Mouse (Mus musculus): ENCODE data around the gene C1qtnf5. TPM values are rescaled to one million over a fixed set of nuclear protein-coding genes. Genes with fewer than 3 reads are reported as not detected.

C1qtnf5 gene
- polyA plus RNA-seq, 1 experiment, result 7.0 TPM

DNA sequence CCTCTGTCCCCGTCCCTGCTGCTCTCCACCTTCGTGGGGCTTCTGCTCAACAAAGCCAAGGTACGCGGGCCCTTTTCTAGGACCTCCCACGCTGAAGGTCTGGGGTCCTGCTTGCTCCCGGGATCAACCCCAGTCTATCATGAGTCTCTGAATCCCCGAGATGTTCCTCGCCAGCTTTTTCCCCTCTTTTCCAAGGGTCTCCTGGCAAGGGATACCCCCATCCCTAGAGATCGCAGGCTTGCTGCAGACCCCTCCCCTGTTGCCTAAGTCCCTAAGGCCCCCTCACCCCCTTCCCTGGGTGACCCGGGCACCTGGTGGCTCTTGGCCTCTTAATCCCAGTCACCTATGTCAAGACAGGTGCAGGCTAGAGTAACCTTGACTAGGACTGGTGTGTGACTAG lies 21.8 kb upstream of the C1qtnf5 start:
- no peak for TF ChIP-seq POLR2A (IDR thresholded peaks at IDR 0.05; ENCODE audit: low read depth, low read length)
- no peak for TF ChIP-seq CTCF (IDR thresholded peaks at IDR 0.05; ENCODE audit: extremely low read depth, insufficient read length, insufficient replicate concordance, low read depth, low read length)
- WGBS, result 5% methylated on average over 10 of the region's 10 CpGs
- H3K4me1 ChIP-seq (ENCODE audit: control insufficient read depth, insufficient read depth, insufficient read length, low read length), result peaks cover 37% of the 10 kb centered on the region
- 0 out of 2 replicates have a peak, but pooled peaks cover 3% of the 10 kb centered on the region for H3K36me3 ChIP-seq (ENCODE audit: control insufficient read depth, insufficient read depth, low read length)
- H3K4me3 ChIP-seq (ENCODE audit: low read depth, low read length), result peak overlapping the region; percentile 81
- peak overlapping the region; percentile 94 for H3K27ac ChIP-seq (ENCODE audit: insufficient read depth, low read depth, low read length)
- H3K27me3 ChIP-seq (ENCODE audit: control insufficient read depth, insufficient read depth, low read length), result no peaks in the 10 kb centered on the region

DNA sequence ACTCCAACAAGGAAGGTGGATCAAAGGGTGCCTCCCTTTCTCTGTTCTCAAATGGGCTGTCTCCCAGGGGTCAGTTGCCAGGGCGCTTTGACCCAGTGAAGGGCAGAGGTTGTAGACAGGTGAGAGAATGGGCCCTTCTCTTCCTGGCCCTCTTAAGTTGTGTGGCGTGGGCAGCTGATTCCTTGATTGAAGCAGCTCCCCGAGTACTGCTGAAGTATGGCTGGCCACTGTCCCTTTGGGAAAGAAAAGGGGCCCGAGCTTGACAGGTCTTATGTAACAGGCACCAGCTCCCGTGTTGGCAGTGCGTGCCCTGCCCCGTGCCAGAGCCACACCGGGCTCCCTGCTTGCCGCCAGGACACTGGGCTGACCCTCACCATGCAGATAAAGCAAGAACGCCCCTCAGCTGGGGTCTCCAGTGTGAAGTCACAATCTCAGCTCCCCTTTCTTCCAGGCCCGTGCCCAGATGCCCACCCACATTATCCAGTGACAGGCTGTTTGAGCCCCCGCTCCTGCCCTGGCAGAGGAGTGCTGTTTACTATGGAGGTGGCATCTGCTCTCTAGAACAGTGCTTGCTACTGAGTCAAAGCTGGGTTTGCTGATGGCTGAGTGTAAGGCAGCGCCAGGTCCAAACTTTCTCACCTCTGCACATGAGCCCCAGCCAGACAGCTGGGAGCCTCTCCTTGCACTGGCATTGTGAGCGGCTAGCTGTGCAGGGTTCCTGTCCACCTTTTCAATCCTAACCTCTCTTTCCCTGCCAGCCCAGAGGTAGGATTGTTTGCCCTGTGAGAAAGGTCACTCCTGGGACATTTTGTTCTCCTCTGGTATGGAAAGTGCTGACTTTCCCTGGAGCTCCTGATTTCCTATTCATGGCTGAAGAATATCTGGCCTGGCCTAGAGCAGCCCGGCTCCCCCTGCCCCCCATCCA lies 21.0 kb upstream of the C1qtnf5 start:
- Histone ChIP-seq H3K4me3 (ENCODE audit: low read depth, low read length) (peak overlapping the region; percentile 81), H3K27me3 (ENCODE audit: control insufficient read depth, insufficient read depth, low read length) (no peaks in the 10 kb centered on the region), H3K36me3 (ENCODE audit: control insufficient read depth, insufficient read depth, low read length) (peaks cover 7% of the 10 kb centered on the region), H3K27ac (ENCODE audit: insufficient read depth, low read depth, low read length) (peak overlapping the region; percentile 94), H3K4me1 (ENCODE audit: control insufficient read depth, insufficient read depth, insufficient read length, low read length) (peaks cover 29% of the 10 kb centered on the region)
- 25% methylated on average over 15 of the region's 15 CpGs for WGBS
- TF ChIP-seq POLR2A (IDR thresholded peaks at IDR 0.05; ENCODE audit: low read depth, low read length) (no peak; the same call in 1 of the 2 replicates), CTCF (IDR thresholded peaks at IDR 0.05; ENCODE audit: extremely low read depth, insufficient read length, insufficient replicate concordance, low read depth, low read length) (no peak)

DNA sequence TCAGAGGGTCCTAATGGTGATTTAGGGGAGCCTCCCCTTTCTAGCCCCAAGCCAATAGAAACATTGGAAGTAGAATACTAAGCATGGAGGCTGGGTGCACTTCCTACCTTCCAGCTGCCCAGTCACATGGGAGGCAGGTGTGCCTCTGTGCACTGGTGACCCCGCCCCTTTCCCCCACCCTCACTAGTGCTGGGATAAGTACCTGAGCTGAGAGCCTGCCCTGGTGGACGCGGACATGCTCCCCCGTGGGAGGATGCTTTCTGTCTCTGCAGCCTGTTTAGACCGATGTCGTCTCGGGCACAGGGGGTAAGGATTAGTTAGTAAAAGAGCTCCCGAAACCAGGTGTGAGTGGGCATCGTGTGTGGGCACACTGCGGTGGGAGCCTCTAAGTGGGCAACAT lies 20.1 kb upstream of the C1qtnf5 start:
- 32% methylated on average over 10 of the region's 10 CpGs for WGBS
- TF ChIP-seq CTCF (IDR thresholded peaks at IDR 0.05; ENCODE audit: extremely low read depth, insufficient read length, insufficient replicate concordance, low read depth, low read length) (no peak), POLR2A (IDR thresholded peaks at IDR 0.05; ENCODE audit: low read depth, low read length) (peak; percentile 43; the same call in 1 of the 2 replicates)
- H3K27me3 ChIP-seq (ENCODE audit: control insufficient read depth, insufficient read depth, low read length), result no peaks in the 10 kb centered on the region
- peaks cover 17% of the 10 kb centered on the region for H3K36me3 ChIP-seq (ENCODE audit: control insufficient read depth, insufficient read depth, low read length)
- peak overlapping the region; percentile 48 for H3K4me3 ChIP-seq (ENCODE audit: low read depth, low read length)
- H3K4me1 ChIP-seq (ENCODE audit: control insufficient read depth, insufficient read depth, insufficient read length, low read length), result peaks cover 23% of the 10 kb centered on the region
- H3K27ac ChIP-seq (ENCODE audit: insufficient read depth, low read depth, low read length), result no peak overlapping the region; the same call in 1 of the 2 replicates

DNA sequence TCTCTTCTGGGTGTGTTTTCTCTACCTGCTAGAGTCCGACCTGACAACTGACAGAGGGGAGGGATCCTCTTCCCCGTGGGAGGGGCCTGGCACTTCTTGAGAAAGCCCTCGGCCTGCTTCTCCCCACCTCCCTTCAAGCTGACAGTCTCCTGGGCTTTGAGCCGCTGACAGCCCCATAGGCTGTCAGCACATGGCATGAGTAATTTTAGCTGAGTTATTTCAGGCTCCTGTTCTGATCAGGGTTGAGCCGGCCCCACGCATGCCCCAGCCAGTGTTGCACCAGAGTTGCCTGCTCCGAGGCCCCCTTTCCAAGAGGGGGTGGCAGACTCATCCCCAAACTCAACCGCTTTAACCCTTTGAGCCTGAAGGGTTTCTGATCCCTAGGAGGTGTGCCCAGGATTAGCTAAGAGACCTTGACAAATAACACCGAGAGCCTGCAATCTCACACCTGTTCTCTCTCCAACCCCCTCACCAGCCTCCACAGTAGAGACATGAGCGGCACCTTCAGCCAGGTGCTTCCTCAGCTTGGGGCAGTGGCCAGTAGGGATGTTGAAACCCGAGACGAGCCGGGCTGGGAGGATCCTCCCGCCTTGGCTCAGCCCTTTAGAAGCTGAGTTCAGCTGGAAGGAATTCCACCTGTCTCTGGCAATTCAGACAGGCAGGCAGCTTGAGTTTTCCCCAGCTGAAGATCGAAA lies 19.1 kb upstream of the C1qtnf5 start:
- Histone ChIP-seq H3K4me1 (ENCODE audit: control insufficient read depth, insufficient read depth, insufficient read length, low read length) (peaks cover 18% of the 10 kb centered on the region), H3K27me3 (ENCODE audit: control insufficient read depth, insufficient read depth, low read length) (no peaks in the 10 kb centered on the region), H3K4me3 (ENCODE audit: low read depth, low read length) (peak overlapping the region; percentile 45), H3K36me3 (ENCODE audit: control insufficient read depth, insufficient read depth, low read length) (peaks cover 25% of the 10 kb centered on the region), H3K27ac (ENCODE audit: insufficient read depth, low read depth, low read length) (peak overlapping the region; percentile 34; the same call in 1 of the 2 replicates)
- WGBS, result 11% methylated on average over 15 of the region's 15 CpGs
- TF ChIP-seq CTCF (IDR thresholded peaks at IDR 0.05; ENCODE audit: extremely low read depth, insufficient read length, insufficient replicate concordance, low read depth, low read length) (no peak), POLR2A (IDR thresholded peaks at IDR 0.05; ENCODE audit: low read depth, low read length) (no peak)

DNA sequence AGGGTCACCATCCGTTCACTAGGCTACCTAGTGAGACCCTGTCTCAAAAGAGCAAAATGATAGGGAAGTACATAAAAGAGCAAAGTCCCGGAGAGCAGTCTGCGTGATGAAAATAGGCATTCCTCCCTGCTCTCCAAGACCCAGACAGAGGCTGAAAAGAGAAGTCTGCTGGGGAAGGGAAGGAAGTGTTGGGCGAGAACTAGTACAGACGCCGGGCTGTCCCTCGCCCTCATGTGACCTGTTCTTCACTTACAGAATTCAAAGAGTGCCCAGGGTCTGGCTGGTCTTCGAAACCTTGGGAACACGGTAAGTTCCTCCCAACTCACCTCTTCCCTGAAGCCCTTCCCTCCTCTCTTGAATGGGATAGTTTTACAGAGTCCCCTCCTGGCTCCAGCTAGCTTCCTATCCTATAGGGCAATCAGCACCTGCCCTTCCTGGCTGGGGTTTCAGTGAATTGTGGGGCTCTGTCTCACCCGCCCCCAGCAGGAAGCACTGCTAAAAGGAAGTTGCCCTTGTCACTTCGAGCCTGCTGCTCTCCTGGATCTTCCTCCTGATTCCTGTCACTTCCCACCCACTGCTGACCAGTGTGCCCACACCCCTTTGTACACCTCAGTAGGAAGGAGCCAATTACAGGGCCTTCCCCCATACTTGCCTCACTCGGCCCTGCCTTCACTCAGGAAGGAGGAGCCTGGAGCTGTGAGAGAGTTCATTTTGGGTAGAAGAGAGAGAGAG lies 18.0 kb upstream of the C1qtnf5 start:
- TF ChIP-seq POLR2A (IDR thresholded peaks at IDR 0.05; ENCODE audit: low read depth, low read length), result no peak
- TF ChIP-seq CTCF (IDR thresholded peaks at IDR 0.05; ENCODE audit: extremely low read depth, insufficient read length, insufficient replicate concordance, low read depth, low read length), result no peak
- H3K27ac ChIP-seq (ENCODE audit: insufficient read depth, low read depth, low read length), result peak overlapping the region; percentile 54
- H3K4me1 ChIP-seq (ENCODE audit: control insufficient read depth, insufficient read depth, insufficient read length, low read length), result peaks cover 13% of the 10 kb centered on the region
- 35% methylated on average over 12 of the region's 12 CpGs for WGBS
- peaks cover 35% of the 10 kb centered on the region for H3K36me3 ChIP-seq (ENCODE audit: control insufficient read depth, insufficient read depth, low read length)
- H3K27me3 ChIP-seq (ENCODE audit: control insufficient read depth, insufficient read depth, low read length), result no peaks in the 10 kb centered on the region
- H3K4me3 ChIP-seq (ENCODE audit: low read depth, low read length), result no peak overlapping the region

DNA sequence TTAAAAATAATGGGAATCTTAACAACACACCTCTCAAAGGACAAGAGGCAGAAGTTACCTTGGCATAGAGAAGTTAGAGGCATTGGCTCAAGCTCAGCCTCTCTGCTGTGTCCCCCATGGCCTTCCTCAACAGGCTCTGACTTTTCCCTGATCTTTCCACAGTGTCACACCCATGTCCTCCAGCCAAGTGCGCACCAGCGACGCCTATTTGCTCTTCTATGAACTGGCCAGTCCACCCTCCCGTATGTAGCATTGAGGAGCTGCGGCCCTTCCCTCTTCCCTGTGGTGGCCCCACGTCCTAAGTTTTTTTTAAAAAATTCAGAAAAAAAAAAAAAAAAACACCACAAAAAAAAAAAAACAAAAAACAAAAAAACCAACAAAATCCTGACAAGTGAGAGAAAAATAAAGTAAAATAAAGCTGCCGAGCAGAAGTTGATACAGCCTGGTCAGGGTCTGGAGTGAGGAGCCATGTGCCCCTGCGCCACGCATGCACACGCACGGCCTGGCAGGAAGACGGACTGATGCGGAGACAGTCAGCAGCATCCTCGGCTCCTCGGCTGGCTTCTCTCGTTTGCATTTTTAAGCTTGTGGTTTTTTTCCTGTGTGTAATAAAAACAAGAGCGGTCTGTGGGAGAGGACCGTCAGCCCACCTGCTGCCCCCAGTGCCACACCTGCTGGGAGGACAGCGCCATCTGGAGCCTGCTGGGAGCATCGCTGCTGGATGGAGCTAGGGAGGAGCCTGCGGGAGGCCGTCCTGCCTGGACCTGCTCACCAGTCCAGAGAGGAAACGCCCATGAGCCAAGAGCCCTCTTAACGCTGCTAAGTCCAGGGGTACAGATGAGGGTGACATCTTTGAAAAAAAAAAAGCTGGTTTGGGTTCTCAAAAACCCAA lies 13.2 kb upstream of the C1qtnf5 start:
- Histone ChIP-seq H3K27me3 (ENCODE audit: control insufficient read depth, insufficient read depth, low read length) (no peaks in the 10 kb centered on the region), H3K36me3 (ENCODE audit: control insufficient read depth, insufficient read depth, low read length) (peaks cover 45% of the 10 kb centered on the region), H3K4me3 (ENCODE audit: low read depth, low read length) (no peak overlapping the region), H3K27ac (ENCODE audit: insufficient read depth, low read depth, low read length) (no peak overlapping the region), H3K4me1 (ENCODE audit: control insufficient read depth, insufficient read depth, insufficient read length, low read length) (peaks cover 5% of the 10 kb centered on the region)
- peak; percentile 85 for TF ChIP-seq CTCF (IDR thresholded peaks at IDR 0.05; ENCODE audit: extremely low read depth, insufficient read length, insufficient replicate concordance, low read depth, low read length)
- TF ChIP-seq POLR2A (IDR thresholded peaks at IDR 0.05; ENCODE audit: low read depth, low read length), result no peak
- WGBS, result 52% methylated on average over 24 of the region's 24 CpGs

Data from small intestine, adult 2 months (tissue).